Mouse (Mus musculus): ENCODE measurements around the gene Glis1. TPM values are rescaled to one million over a fixed set of nuclear protein-coding genes. Genes with fewer than 3 reads are reported as not detected.

Glis1 gene
- total and polyA plus RNA-seq, 2 experiments from 2014 or later = 1.4 to 2.1 TPM

DNA sequence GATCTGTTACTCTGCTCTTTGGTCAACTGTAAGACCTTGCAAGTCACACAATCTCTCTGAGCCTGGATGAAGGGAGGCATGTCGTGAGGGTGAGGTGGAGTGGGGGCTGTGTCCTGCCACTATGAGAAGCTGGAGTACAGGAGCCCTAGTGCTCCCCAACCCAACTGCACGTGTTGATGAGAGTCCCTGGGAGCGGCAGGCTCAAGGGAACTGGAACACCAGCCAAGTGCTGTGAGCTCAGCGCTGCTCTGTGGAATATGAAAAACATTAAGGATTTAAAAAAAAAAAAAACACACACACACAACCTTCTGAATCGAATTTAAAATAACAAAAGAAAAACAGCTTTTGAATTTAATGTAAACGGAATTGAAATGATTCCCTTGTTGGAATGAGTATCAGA lies 141.4 kb downstream of the Glis1 start:
- WGBS = 56% methylated on average over 6 of the region's 6 CpGs
- Histone ChIP-seq H3K4me2 (ENCODE audit: low read depth, low read length, poor library complexity, severe bottlenecking) (no peak overlapping the region), H3K9me3 (ENCODE audit: low read length) (no peaks in the 10 kb centered on the region), H3K36me3 (ENCODE audit: insufficient read depth, low read length) (no peaks in the 10 kb centered on the region), H3K9ac (replicated peaks; ENCODE audit: low read length, poor library complexity, severe bottlenecking) (no peak overlapping the region), H3K27me3 (ENCODE audit: insufficient read depth, low read length) (no peaks in the 10 kb centered on the region), H3K27ac (ENCODE audit: low read depth, low read length) (no peak overlapping the region), H3K4me1 (ENCODE audit: insufficient read depth, low read length) (no peaks in the 10 kb centered on the region), H3K4me3 (ENCODE audit: low read depth, low read length) (no peak overlapping the region)
- no peak for TF ChIP-seq CTCF (IDR thresholded peaks at IDR 0.05)
- ATAC-seq (ENCODE audit: low FRiP score) (no peak), DNase-seq (ENCODE audit: low spot score) (no peak)

DNA sequence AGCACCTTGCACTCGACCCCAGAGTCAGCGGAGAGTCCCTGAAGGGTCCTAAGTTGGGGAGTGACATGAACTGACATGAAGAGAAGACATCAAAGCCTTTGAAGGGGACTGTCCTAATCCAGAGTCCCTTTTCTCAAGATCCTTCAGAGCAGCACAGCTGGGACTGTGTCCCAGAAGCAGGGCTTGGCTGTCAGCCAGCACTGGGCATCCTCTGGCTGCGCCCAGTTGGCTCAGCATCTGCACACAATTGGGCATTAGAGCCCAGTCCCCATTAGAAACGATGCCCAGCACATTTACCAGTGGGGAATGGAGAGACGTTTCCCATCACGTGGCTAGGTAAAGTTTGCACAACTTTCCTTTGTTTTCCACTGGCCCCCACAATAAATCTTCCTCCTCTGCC lies 142.4 kb downstream of the Glis1 start:
- ATAC-seq (ENCODE audit: low FRiP score) (no peak), DNase-seq (ENCODE audit: low spot score) (peak; percentile 57)
- no peak for TF ChIP-seq CTCF (IDR thresholded peaks at IDR 0.05)
- Histone ChIP-seq H3K9ac (replicated peaks; ENCODE audit: low read length, poor library complexity, severe bottlenecking) (no peak overlapping the region), H3K4me2 (ENCODE audit: low read depth, low read length, poor library complexity, severe bottlenecking) (no peak overlapping the region), H3K36me3 (ENCODE audit: insufficient read depth, low read length) (no peaks in the 10 kb centered on the region), H3K27me3 (ENCODE audit: insufficient read depth, low read length) (no peaks in the 10 kb centered on the region), H3K4me1 (ENCODE audit: insufficient read depth, low read length) (no peaks in the 10 kb centered on the region), H3K27ac (ENCODE audit: low read depth, low read length) (no peak overlapping the region), H3K4me3 (ENCODE audit: low read depth, low read length) (no peak overlapping the region), H3K9me3 (ENCODE audit: low read length) (no peaks in the 10 kb centered on the region)
- WGBS = 62% methylated on average over 6 of the region's 6 CpGs

DNA sequence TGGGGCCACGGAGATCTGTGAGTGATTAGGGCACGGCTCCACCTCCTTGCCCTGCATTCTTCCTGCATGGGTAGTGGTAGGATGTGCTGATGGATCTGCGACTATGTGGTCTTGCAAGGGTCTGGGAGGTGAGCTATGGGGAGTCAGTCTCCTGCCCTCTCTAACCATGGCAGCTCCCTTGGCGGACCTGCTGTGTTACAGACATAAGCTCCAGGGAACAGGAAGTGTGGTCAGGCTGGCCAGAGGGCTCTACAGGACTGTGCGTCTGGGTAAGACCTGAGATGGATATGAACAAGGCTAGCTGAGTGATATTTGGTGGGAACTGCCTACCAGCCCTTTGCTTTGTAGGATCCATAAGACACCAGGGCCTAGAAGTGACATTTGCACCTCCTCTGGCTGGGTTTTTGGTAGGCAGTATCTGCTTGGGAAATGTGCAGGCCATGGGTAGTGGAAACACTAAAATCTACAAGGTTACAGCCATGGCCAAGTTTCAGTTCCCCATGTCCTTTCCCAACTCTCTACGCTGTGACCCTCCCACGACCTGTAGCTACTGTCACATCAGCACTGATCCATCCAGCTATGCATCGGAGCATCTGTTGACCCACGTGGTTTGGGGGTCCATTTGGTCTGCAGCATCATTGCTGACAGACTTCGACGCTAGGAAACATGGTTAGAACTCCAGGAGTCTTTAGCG lies 142.9 kb downstream of the Glis1 start:
- H3K9ac ChIP-seq (replicated peaks; ENCODE audit: low read length, poor library complexity, severe bottlenecking) = no peak overlapping the region
- H3K27ac ChIP-seq (ENCODE audit: low read depth, low read length) = no peak overlapping the region
- ATAC-seq (ENCODE audit: low FRiP score) = no peak
- H3K27me3 ChIP-seq (ENCODE audit: insufficient read depth, low read length) = no peaks in the 10 kb centered on the region
- H3K36me3 ChIP-seq (ENCODE audit: insufficient read depth, low read length) = no peaks in the 10 kb centered on the region
- 86% methylated on average over 12 of the region's 12 CpGs for WGBS
- no peak for TF ChIP-seq CTCF (IDR thresholded peaks at IDR 0.05)
- no peak overlapping the region for H3K4me3 ChIP-seq (ENCODE audit: low read depth, low read length)
- H3K4me2 ChIP-seq (ENCODE audit: low read depth, low read length, poor library complexity, severe bottlenecking) = no peak overlapping the region
- no peaks in the 10 kb centered on the region for H3K9me3 ChIP-seq (ENCODE audit: low read length)
- H3K4me1 ChIP-seq (ENCODE audit: insufficient read depth, low read length) = no peaks in the 10 kb centered on the region
- DNase-seq (ENCODE audit: low spot score) = no peak

DNA sequence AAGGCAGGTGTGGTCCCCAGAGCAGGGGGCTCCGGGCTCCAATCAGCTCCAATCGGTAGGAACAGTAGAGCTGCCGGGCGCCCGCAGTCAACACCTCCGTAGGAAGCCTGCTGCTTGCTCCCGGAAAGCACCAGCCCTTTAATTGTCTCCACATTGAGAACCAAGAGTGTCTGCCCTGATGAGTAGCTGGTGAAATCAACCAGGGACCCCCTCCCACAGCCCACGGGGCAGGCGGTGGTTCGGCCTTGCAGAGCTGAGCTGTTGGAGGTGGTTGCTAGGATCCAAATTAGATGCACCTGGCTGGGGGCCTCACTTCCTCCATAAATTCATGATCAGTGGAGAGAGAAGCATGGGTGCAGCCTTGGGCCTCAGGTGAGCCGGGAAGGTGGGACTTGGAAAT lies 146.5 kb downstream of the Glis1 start:
- Histone ChIP-seq H3K4me2 (ENCODE audit: low read depth, low read length, poor library complexity, severe bottlenecking) (no peak overlapping the region), H3K9ac (replicated peaks; ENCODE audit: low read length, poor library complexity, severe bottlenecking) (no peak overlapping the region), H3K27ac (ENCODE audit: low read depth, low read length) (no peak overlapping the region), H3K4me1 (ENCODE audit: insufficient read depth, low read length) (no peaks in the 10 kb centered on the region), H3K9me3 (ENCODE audit: low read length) (no peaks in the 10 kb centered on the region), H3K36me3 (ENCODE audit: insufficient read depth, low read length) (no peaks in the 10 kb centered on the region), H3K27me3 (ENCODE audit: insufficient read depth, low read length) (no peaks in the 10 kb centered on the region), H3K4me3 (ENCODE audit: low read depth, low read length) (no peak overlapping the region)
- ATAC-seq (ENCODE audit: low FRiP score) (no peak), DNase-seq (ENCODE audit: low spot score) (no peak)
- no peak for TF ChIP-seq CTCF (IDR thresholded peaks at IDR 0.05)
- WGBS = 83% methylated on average over 11 of the region's 11 CpGs

DNA sequence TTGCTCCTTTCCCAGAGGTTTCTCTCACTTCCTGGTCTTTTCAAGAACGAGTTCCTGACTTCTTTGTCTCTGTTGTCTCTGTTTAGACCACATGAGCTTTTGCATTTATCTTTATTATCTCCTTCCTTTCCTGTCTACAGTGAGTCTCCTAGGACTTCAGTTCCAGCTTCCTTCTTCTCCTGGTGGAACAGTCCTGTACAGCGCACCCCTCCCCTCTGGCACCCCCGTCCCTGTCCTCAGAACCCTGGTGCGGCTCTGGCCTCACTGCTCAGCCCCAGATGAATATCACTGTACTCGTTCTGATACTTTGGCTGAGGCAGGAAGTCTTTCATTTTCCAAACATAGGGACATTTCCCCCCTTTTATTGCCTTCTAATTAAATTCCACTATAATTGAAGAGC lies 152.0 kb downstream of the Glis1 start:
- Histone ChIP-seq H3K27me3 (ENCODE audit: insufficient read depth, low read length) (no peaks in the 10 kb centered on the region), H3K9ac (replicated peaks; ENCODE audit: low read length, poor library complexity, severe bottlenecking) (no peak overlapping the region), H3K4me1 (ENCODE audit: insufficient read depth, low read length) (no peaks in the 10 kb centered on the region), H3K9me3 (ENCODE audit: low read length) (no peaks in the 10 kb centered on the region), H3K4me2 (ENCODE audit: low read depth, low read length, poor library complexity, severe bottlenecking) (no peak overlapping the region), H3K27ac (ENCODE audit: low read depth, low read length) (no peak overlapping the region), H3K36me3 (ENCODE audit: insufficient read depth, low read length) (no peaks in the 10 kb centered on the region), H3K4me3 (ENCODE audit: low read depth, low read length) (no peak overlapping the region)
- WGBS = 79% methylated on average over 5 of the region's 5 CpGs
- DNase-seq (ENCODE audit: low spot score) = no peak
- no peak for ATAC-seq (ENCODE audit: low FRiP score)
- no peak for TF ChIP-seq CTCF (IDR thresholded peaks at IDR 0.05)

DNA sequence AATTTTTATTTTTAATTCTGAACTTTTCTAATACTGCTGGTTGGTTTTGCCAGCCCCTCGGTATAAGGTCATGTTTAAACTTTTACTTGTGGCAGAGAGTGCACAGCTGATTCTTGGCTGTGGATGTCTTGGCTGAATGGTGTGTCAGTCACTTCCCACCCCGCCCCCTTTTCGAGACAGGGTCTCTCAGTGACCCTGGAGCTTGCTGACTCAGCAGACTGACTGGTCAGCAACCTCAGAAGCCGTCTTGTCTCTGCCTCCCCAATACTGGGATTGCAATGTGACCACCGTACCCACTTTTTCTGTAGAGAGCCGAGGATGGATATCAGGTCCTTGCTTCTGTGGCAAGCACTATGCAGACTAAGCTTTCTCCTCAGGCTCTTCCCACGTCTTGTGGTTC lies 154.2 kb downstream of the Glis1 start:
- no peak for DNase-seq (ENCODE audit: low spot score)
- Histone ChIP-seq H3K4me3 (ENCODE audit: low read depth, low read length) (no peak overlapping the region), H3K9ac (replicated peaks; ENCODE audit: low read length, poor library complexity, severe bottlenecking) (no peak overlapping the region), H3K27ac (ENCODE audit: low read depth, low read length) (no peak overlapping the region), H3K4me2 (ENCODE audit: low read depth, low read length, poor library complexity, severe bottlenecking) (no peak overlapping the region), H3K4me1 (ENCODE audit: insufficient read depth, low read length) (no peaks in the 10 kb centered on the region), H3K36me3 (ENCODE audit: insufficient read depth, low read length) (no peaks in the 10 kb centered on the region), H3K9me3 (ENCODE audit: low read length) (no peaks in the 10 kb centered on the region), H3K27me3 (ENCODE audit: insufficient read depth, low read length) (no peaks in the 10 kb centered on the region)
- no peak for TF ChIP-seq CTCF (IDR thresholded peaks at IDR 0.05)
- 83% methylated on average over 7 of the region's 7 CpGs for WGBS
- no peak for ATAC-seq (ENCODE audit: low FRiP score)
